Mouse (Mus musculus): ENCODE results near the gene Ptpn13. TPM values are rescaled to one million over a fixed set of nuclear protein-coding genes. Genes with fewer than 3 reads are reported as not detected.

Ptpn13 gene
- polyA plus RNA-seq (2021; fragmentation: Nextera tagmentation) = 2.4 TPM in 2 replicates
- long read RNA-seq, experiment 1, partial matches to known transcripts = 6 of 7 reads
- long read RNA-seq, experiment 1, other reads (novel, unspliced or antisense) = 1 of 7 reads
- long read RNA-seq, experiment 2, partial matches to known transcripts = 10 of 12 reads
- long read RNA-seq, experiment 2, other reads (novel, unspliced or antisense) = 1 of 12 reads

DNA sequence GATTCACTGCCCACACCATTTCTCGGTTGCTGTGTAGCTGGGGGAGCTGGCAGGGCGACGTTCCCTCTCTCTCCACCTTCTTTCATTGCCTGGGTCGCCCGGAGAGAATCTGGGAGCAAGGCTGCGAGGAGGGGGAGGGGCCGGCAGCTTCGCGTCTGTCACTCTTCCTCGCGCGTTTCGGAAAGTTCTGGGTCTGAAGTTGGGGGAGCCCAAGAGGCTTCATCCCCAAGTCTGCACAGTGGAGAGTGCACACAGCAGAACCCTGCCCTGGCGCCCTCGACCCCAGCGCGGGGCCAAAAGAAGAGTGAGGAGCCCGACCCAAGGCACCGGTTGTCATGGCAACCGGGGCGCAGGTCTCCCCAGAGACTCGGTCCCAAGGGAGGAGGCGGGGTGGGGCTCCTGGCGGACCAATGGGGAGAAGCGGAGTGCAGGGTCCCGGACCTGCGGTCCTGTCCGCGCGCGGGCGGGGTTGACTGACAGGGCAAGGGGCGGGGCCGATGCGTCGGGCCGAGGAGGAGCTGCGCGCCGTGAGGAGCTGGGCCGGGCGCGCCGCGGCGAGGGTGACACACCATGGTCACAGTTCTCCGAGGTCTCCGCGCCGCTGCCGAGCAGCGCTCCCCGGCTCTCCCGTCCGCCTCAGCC is at the start of gene Ptpn13:
Gene Ptpn13 (plus strand): TSS at position 515 of the 642 bp plus-strand sequence.

GRCm38 (mm10) chr5:103629111-103629764 is 204.2 kb downstream of the Ptpn13 start, which contains the start of gene Slc10a6:
Gene Slc10a6 (minus strand): TSS chr5:103629403.

Other genes starting within 250 kb of the Ptpn13 start
- 119 TPM in 2 replicates for gene Mapk10, start 213.9 kb upstream of the Ptpn13 start, polyA plus RNA-seq (2021; fragmentation: Nextera tagmentation)
- gene Slc10a6, start 204.2 kb downstream of the Ptpn13 start, polyA plus RNA-seq (2021; fragmentation: Nextera tagmentation) = 0.08 TPM in 1 of 2 replicates, not detected in the other
- gene 1700016H13Rik, start 230.8 kb downstream of the Ptpn13 start, polyA plus RNA-seq (2021; fragmentation: Nextera tagmentation) = not detected in 2 replicates

Measured in layer of hippocampus, adult 6 months (tissue).